Mouse (Mus musculus) liver, embryonic 15.5 days (tissue): ENCODE data around the gene Ripk1. TPM values are rescaled to one million over a fixed set of nuclear protein-coding genes. Genes with fewer than 3 reads are reported as not detected.
A peak's percentile ranks its signal among the peaks of the same experiment; 100 is the strongest.

Experiments
- ATAC-seq: fragments of 200-750 bp; cut with Nextera tagmentation; 2 replicates; pipeline ENCODE4 v1.8.0; 2017; ENCODE audit warnings: moderate number of reproducible peaks, mild to moderate bottlenecking, moderate library complexity; ENCODE audit not compliant: insufficient read depth
- H3K27ac ChIP-seq: fragments of 300-500 bp; sonication (generic); replicated peaks from 2 replicates; pipeline ENCODE4 v1.5.1; 2015; ENCODE audit warnings: mild to moderate bottlenecking, inconsistent platforms
- H3K27me3 ChIP-seq: fragments of 300-500 bp; sonication (generic); 2 replicates; pipeline ENCODE4 v1.6.1; 2015; ENCODE audit warnings: mild to moderate bottlenecking, inconsistent platforms
- H3K36me3 ChIP-seq: fragments of 300-500 bp; sonication (generic); replicated peaks from 2 replicates; pipeline ENCODE4 v1.6.1; 2015; ENCODE audit warnings: moderate library complexity, mild to moderate bottlenecking, inconsistent platforms
- H3K4me1 ChIP-seq: fragments of 300-500 bp; sonication (generic); replicated peaks from 2 replicates; pipeline ENCODE4 v1.6.1; 2015; ENCODE audit warnings: inconsistent platforms
- H3K4me2 ChIP-seq: fragments of 300-500 bp; sonication (generic); 2 replicates; pipeline ENCODE4 v1.6.1; 2015; ENCODE audit warnings: moderate library complexity, mild to moderate bottlenecking, inconsistent platforms
- H3K4me3 ChIP-seq: fragments of 300-500 bp; sonication (generic); replicated peaks from 2 replicates; pipeline ENCODE4 v1.5.1; 2015; ENCODE audit warnings: mild to moderate bottlenecking, inconsistent platforms
- H3K9ac ChIP-seq: fragments of 300-500 bp; sonication (generic); 2 replicates; pipeline ENCODE4 v1.6.1; 2015; ENCODE audit warnings: moderate library complexity, mild to moderate bottlenecking, inconsistent platforms
- H3K9me3 ChIP-seq: fragments of 300-500 bp; sonication (generic); replicated peaks from 2 replicates; pipeline ENCODE4 v1.6.1; 2016; ENCODE audit warnings: inconsistent platforms
- WGBS: fragments of 180-500 bp; shearing (Covaris S2); methylation state at CpG from one replicate; pipeline ENCODE4 v1.1.7; 2015; ENCODE audit warnings: mixed read lengths; ENCODE audit not compliant: insufficient replicate concordance; 5-methylcytosine and 5-hydroxymethylcytosine counted together
- polyA plus RNA-seq: library from polyadenylated mRNA; unstranded; fragments of >200 nt; fragmentation: Nextera tagmentation; extraction: Ambion mirVana; gene quantifications from 2 replicates; pipeline ENCODE4 v1.2.1, GENCODE M21; 2015

Ripk1 gene
- polyA plus RNA-seq, 1 experiment from 2014 or later = 11.6 TPM

- 21% methylated on average over 1 of the region's 1 CpGs for WGBS
- Histone ChIP-seq H3K27ac (no peak overlapping the region), H3K4me3 (no peak overlapping the region), H3K4me2 (no peak overlapping the region), H3K9me3 (no peaks in the 10 kb centered on the region), H3K36me3 (no peaks in the 10 kb centered on the region), H3K9ac (no peak overlapping the region), H3K27me3 (no peaks in the 10 kb centered on the region), H3K4me1 (0 out of 2 replicates have a peak, but pooled peaks cover 3% of the 10 kb centered on the region)
- ATAC-seq = 0 out of 2 replicates have a peak, but pooled peaks have one; percentile 25
These were observed 7.0 kb upstream of the Ripk1 start for GRCm38 (mm10) chr13:33995197-33995596.

- Histone ChIP-seq H3K27me3 (no peaks in the 10 kb centered on the region), H3K4me2 (peak overlapping the region; percentile 82), H3K36me3 (no peaks in the 10 kb centered on the region), H3K9me3 (no peaks in the 10 kb centered on the region), H3K4me3 (peak overlapping the region; percentile 85), H3K27ac (peak overlapping the region; percentile 88), H3K9ac (peak overlapping the region; percentile 81), H3K4me1 (peaks cover 25% of the 10 kb centered on the region)
- WGBS = 2% methylated on average over 5 of the region's 5 CpGs
- ATAC-seq = no peak
These were observed 895 bp downstream of the Ripk1 start for GRCm38 (mm10) chr13:34003058-34003457.

- Histone ChIP-seq H3K36me3 (peaks cover 29% of the 10 kb centered on the region), H3K27me3 (no peaks in the 10 kb centered on the region), H3K27ac (no peak overlapping the region), H3K9me3 (no peaks in the 10 kb centered on the region), H3K4me1 (peaks cover 15% of the 10 kb centered on the region), H3K4me2 (no peak overlapping the region), H3K4me3 (no peak overlapping the region), H3K9ac (no peak overlapping the region)
- WGBS = 50% methylated on average over 2 of the region's 2 CpGs
- no peak for ATAC-seq
These were observed 5.1 kb downstream of the Ripk1 start for GRCm38 (mm10) chr13:34007234-34007633.

GRCm38 (mm10) chr13:34016927-34017569, 14.9 kb downstream of the Ripk1 start:
- H3K27ac ChIP-seq = no peak overlapping the region
- H3K4me2 ChIP-seq = no peak overlapping the region
- H3K9ac ChIP-seq = no peak overlapping the region
- H3K4me3 ChIP-seq = no peak overlapping the region
- H3K9me3 ChIP-seq = no peaks in the 10 kb centered on the region
- H3K36me3 ChIP-seq = peaks cover 87% of the 10 kb centered on the region
- no peaks in the 10 kb centered on the region for H3K27me3 ChIP-seq
- 84% methylated on average over 9 of the region's 9 CpGs for WGBS
- ATAC-seq = no peak
- H3K4me1 ChIP-seq = no peaks in the 10 kb centered on the region

- Histone ChIP-seq H3K27me3 (no peaks in the 10 kb centered on the region), H3K4me3 (no peak overlapping the region), H3K36me3 (peaks cover 89% of the 10 kb centered on the region), H3K4me2 (no peak overlapping the region), H3K9me3 (no peaks in the 10 kb centered on the region), H3K9ac (no peak overlapping the region), H3K27ac (no peak overlapping the region), H3K4me1 (no peaks in the 10 kb centered on the region)
- 74% methylated on average over 1 of the region's 1 CpGs for whole genome bisulfite sequencing
- no peak for ATAC-seq
These were observed 16.4 kb downstream of the Ripk1 start for GRCm38 (mm10) chr13:34018521-34018920.

- no peak overlapping the region for H3K27ac ChIP-seq
- H3K36me3 ChIP-seq = peaks cover 70% of the 10 kb centered on the region
- ATAC-seq = no peak
- H3K4me3 ChIP-seq = no peak overlapping the region
- no peaks in the 10 kb centered on the region for H3K9me3 ChIP-seq
- H3K9ac ChIP-seq = no peak overlapping the region
- H3K27me3 ChIP-seq = no peaks in the 10 kb centered on the region
- 83% methylated on average over 2 of the region's 2 CpGs for WGBS
- H3K4me2 ChIP-seq = no peak overlapping the region
- no peaks in the 10 kb centered on the region for H3K4me1 ChIP-seq
These were observed 19.8 kb downstream of the Ripk1 start for GRCm38 (mm10) chr13:34021998-34022397.

GRCm38 (mm10) chr13:34032041-34032440, 29.9 kb downstream of the Ripk1 start:
- H3K9ac ChIP-seq = no peak overlapping the region
- peak; percentile 25; the same call in 1 of the 2 replicates for ATAC-seq
- H3K36me3 ChIP-seq = peaks cover 61% of the 10 kb centered on the region
- H3K4me2 ChIP-seq = no peak overlapping the region
- H3K9me3 ChIP-seq = no peaks in the 10 kb centered on the region
- WGBS = 30% methylated on average over 2 of the region's 2 CpGs
- peaks cover 16% of the 10 kb centered on the region for H3K4me1 ChIP-seq
- no peaks in the 10 kb centered on the region for H3K27me3 ChIP-seq
- no peak overlapping the region for H3K4me3 ChIP-seq
- no peak overlapping the region for H3K27ac ChIP-seq

- Histone ChIP-seq H3K9ac (no peak overlapping the region), H3K36me3 (peaks cover 34% of the 10 kb centered on the region), H3K4me1 (peaks cover 36% of the 10 kb centered on the region), H3K4me3 (no peak overlapping the region), H3K27ac (no peak overlapping the region), H3K4me2 (no peak overlapping the region), H3K27me3 (no peaks in the 10 kb centered on the region), H3K9me3 (no peaks in the 10 kb centered on the region)
- ATAC-seq = no peak
- WGBS = 71% methylated on average over 3 of the region's 3 CpGs
These were observed 33.3 kb downstream of the Ripk1 start for GRCm38 (mm10) chr13:34035424-34035823.

- peak overlapping the region; percentile 70; the same call in 1 of the 2 replicates for H3K27ac ChIP-seq
- H3K4me2 ChIP-seq = peak overlapping the region; percentile 88; the same call in 1 of the 2 replicates
- H3K36me3 ChIP-seq = peaks cover 23% of the 10 kb centered on the region
- no peaks in the 10 kb centered on the region for H3K27me3 ChIP-seq
- peaks cover 33% of the 10 kb centered on the region for H3K4me1 ChIP-seq
- no peaks in the 10 kb centered on the region for H3K9me3 ChIP-seq
- no peak overlapping the region for H3K4me3 ChIP-seq
- H3K9ac ChIP-seq = 0 out of 2 replicates have a peak overlapping the region, but pooled peaks have one; percentile 83
- WGBS = 76% methylated on average over 5 of the region's 5 CpGs
- ATAC-seq = no peak
These were observed 34.6 kb downstream of the Ripk1 start for GRCm38 (mm10) chr13:34036726-34037125.

GRCm38 (mm10) chr13:34037172-34038055, 35.3 kb downstream of the Ripk1 start, which contains the start of gene Bphl:
Bphl (plus strand) TSS chr13:34037597.
- peaks cover 16% of the 10 kb centered on the region for H3K36me3 ChIP-seq
- ATAC-seq = peak; percentile 82
- peak within 1 kb of the TSS; percentile 88 for H3K4me2 ChIP-seq

GRCm38 (mm10) chr13:34038056-34038432, 35.9 kb downstream of the Ripk1 start:
- WGBS = 32% methylated on average over 5 of the region's 5 CpGs
- Histone ChIP-seq H3K9ac (peak overlapping the region; percentile 83), H3K9me3 (no peaks in the 10 kb centered on the region), H3K27me3 (no peaks in the 10 kb centered on the region), H3K27ac (peak overlapping the region; percentile 70), H3K4me1 (peaks cover 27% of the 10 kb centered on the region), H3K4me2 (peak overlapping the region; percentile 88), H3K36me3 (peaks cover 10% of the 10 kb centered on the region), H3K4me3 (peak overlapping the region; percentile 81)
- ATAC-seq = no peak

More at GRCm38 (mm10) chr13:34037172-34038055, 35.3 kb downstream of the Ripk1 start, which contains the start of gene Bphl:
- Histone ChIP-seq H3K27ac (peak within 1 kb of the TSS; percentile 70), H3K9me3 (no peaks in the 10 kb centered on the region), H3K4me1 (peaks cover 30% of the 10 kb centered on the region), H3K4me3 (peak within 1 kb of the TSS; percentile 81), H3K27me3 (no peaks in the 10 kb centered on the region), H3K9ac (peak within 1 kb of the TSS; percentile 83)
- under 1% methylated on average over 37 of the region's 37 CpGs for WGBS
